Mouse (Mus musculus): ENCODE data around the gene Gm20721.

- TF ChIP-seq CTCF (IDR thresholded peaks at IDR 0.05; ENCODE audit: low read depth, low read length) (no peak), POLR2A (IDR thresholded peaks at IDR 0.05; ENCODE audit: insufficient read depth, low read length) (no peak), EP300 (IDR thresholded peaks at IDR 0.05; ENCODE audit: insufficient read depth, low read depth, low read length) (no peak)
These were observed 46.7 kb downstream of the Gm20721 start for GRCm38 (mm10) chr2:174299771-174300160.

Data from ES-Bruce4 (cell line).